Mouse (Mus musculus) heart, postnatal 4 days (tissue): ENCODE results near the gene Mlxipl. TPM values are rescaled to one million over a fixed set of nuclear protein-coding genes. Genes with fewer than 3 reads are reported as not detected.
A peak's percentile ranks its signal among the peaks of the same experiment; 100 is the strongest.

Source experiments
- DNase-seq: peaks from one replicate; pipeline ENCODE4 v3.0.0; 2021
- total RNA-seq, 2 experiments: library from RNA; stranded (reverse); gene quantifications; 2 replicates each; pipeline ENCODE4 v1.2.3; 2021

Mlxipl gene
- total RNA-seq, 2 experiments from 2014 or later, result 8.4 to 9.6 TPM

- no peak for DNase-seq
These were observed 96.5 kb downstream of the Mlxipl start for GRCm38 (mm10) chr5:135186231-135186620.

- peak; percentile 98 for DNase-seq
These were observed 97.1 kb downstream of the Mlxipl start, which contains the start of gene Baz1b for GRCm38 (mm10) chr5:135186621-135187348. Gene Baz1b (plus strand): TSS chr5:135187264.

- peak; percentile 63 for DNase-seq
These were observed 97.9 kb downstream of the Mlxipl start for GRCm38 (mm10) chr5:135187349-135188213.

Other genes starting within 250 kb of the Mlxipl start
- not detected for gene Tmem270, start 183.2 kb upstream of the Mlxipl start, total RNA-seq
- gene Cldn13, start 174.4 kb upstream of the Mlxipl start, total RNA-seq, result not detected
- gene Mettl27, start 157.5 kb upstream of the Mlxipl start, total RNA-seq, result 1 to 10 TPM; 6.2 to 7.1 TPM
- under 1 TPM in 1 of 2 experiments, not detected in 1; 0.14 TPM for gene Cldn4, start 143.0 kb upstream of the Mlxipl start, total RNA-seq
- gene Cldn3, start 103.7 kb upstream of the Mlxipl start, total RNA-seq, result under 1 TPM; 0.71 to 0.77 TPM
- gene Abhd11, start 80.7 kb upstream of the Mlxipl start, total RNA-seq, result 10 to 100 TPM; 55.0 to 59.6 TPM
- 1 to 10 TPM; 5.6 to 6.0 TPM for gene Stx1a, start 66.4 kb upstream of the Mlxipl start, total RNA-seq
- 10 to 100 TPM; 24.8 to 26.6 TPM for gene Dnajc30, start 25.7 kb upstream of the Mlxipl start, total RNA-seq
- 10 to 100 TPM; 28.5 to 37.0 TPM for gene Bud23, start 24.9 kb upstream of the Mlxipl start, total RNA-seq
- gene Vps37d, start 11.6 kb upstream of the Mlxipl start, total RNA-seq, result 1 to 10 TPM; 2.8 to 2.9 TPM
- gene Tbl2, start 59.8 kb downstream of the Mlxipl start, total RNA-seq, result 10 to 100 TPM; 15.8 to 18.4 TPM
- 10 to 100 TPM; 31.1 to 31.9 TPM for gene Bcl7b, start 78.4 kb downstream of the Mlxipl start, total RNA-seq
- 10 to 100 TPM; 53.9 to 54.3 TPM for gene Baz1b, start 97.4 kb downstream of the Mlxipl start, total RNA-seq
- 1 to 10 TPM; 1.2 to 1.7 TPM for gene Fzd9, start 161.3 kb downstream of the Mlxipl start, total RNA-seq